Mouse (Mus musculus) kidney, postnatal 4 days (tissue): ENCODE results near the gene Fbxl8.
A peak's percentile ranks its signal among the peaks of the same experiment; 100 is the strongest.
"Not testable (repeated sequence)": the region's sequence is repeated elsewhere in the genome, so short reads cannot be mapped to it uniquely, and the experiment has no call there.

Source experiments
- DNase-seq, 2 experiments: peaks; one replicate each; pipeline ENCODE4 v3.0.0; 2021; ENCODE audit warnings: mixed read lengths in 2 of 2

Fbxl8 gene

GRCm38 (mm10) chr8:105285514-105285913, 21.1 kb downstream of the Fbxl8 start:
- DNase-seq = no peak

- no peak for DNase-seq
Observed at GRCm38 (mm10) chr8:105286907-105287306, 22.5 kb downstream of the Fbxl8 start.

DNA sequence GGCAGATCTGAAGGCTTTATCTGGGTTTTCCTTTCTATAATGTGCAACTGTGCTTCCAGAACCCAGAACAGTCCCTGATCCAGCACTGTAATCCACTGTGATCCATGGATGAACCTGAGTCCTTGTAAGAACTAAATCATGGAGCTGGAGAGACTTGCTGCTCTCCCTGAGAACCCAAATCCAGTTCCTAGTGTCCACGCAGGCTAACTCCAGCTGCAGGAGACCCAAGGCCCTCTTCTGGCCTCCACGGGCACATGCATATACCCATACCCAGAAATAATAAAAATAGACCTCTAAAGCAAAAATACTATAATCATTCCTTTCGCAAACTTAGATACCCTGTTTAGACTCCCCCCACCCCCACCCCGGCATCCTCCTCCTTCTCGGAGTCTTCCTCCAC, 23.8 kb downstream of the Fbxl8 start:
- no peak for DNase-seq

GRCm38 (mm10) chr8:105288958-105289732, 24.7 kb downstream of the Fbxl8 start:
- peak; percentile 96 to 97 for DNase-seq

DNA sequence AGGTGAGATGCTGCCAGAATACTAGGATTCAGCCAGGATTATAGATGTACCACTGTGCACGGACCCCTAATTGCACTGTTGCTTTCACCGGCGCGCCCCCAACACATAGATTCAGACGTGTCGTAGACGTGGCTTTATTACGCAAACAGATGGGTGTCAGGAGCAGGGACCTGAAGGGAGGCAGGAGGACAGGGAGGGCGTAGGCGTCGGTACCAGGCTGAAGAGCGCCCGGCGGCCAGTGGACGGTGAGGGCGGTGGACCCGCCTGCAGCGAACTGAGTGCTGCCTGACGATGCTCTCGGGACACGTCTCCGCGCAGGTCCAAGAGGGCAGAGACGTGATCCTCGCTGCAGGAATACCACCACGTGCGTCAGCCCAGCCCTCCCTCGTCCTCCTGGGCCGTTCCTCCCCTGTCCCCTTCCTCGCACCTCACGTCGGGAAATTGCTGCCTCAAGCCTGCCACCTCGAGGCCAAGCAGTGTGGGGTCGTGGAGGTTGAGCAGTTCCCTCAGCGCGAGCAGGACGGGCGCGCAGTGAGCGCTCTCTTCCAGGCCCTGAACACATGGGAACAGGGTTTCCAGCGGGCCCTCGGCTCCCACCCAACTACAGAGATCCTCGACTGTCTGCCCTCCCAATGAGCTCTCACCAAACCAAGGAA, 25.5 kb downstream of the Fbxl8 start, which contains the start of gene 4931428F04Rik:
TSS of gene 4931428F04Rik (minus strand) at position 60 of the 656 bp plus-strand sequence.
- peak; percentile 64 to 75 for DNase-seq

DNA sequence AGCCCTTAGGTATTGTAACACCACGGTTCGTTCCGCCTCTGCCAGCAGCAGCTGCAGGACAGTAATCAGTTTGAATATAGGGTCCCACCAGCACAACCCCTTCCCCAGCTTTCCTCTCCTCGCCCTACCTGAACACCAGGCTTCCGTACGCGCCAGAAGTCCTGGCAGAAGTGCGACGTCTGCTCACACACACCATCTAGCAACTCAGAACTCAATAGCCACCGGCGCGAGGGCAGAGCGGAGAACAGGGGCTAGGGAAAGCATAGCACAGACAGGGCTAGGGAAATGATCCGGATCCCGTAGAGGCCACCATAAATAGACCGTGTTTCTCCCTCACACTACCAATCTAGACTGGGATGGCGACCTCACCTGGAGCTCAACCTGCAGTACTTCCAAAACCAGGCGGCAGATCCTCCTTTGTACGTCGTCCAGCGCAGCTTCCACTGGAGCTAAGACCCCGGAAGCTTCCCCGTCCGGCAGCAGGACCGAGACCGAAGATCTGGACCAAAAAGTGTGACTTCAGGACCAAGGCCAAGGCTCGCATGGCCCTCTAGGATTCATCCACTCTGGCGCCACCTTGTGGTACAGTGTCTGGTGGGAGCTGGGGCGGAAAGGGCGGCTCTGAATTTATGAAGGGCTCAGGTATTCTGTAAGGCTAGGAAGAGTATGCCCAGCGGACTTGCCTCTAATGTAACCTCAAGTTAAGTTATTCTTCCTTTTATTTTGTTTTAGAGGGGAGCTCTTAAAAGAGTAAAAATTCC, 26.3 kb downstream of the Fbxl8 start:
- peak; percentile 98 to 99 for DNase-seq

DNA sequence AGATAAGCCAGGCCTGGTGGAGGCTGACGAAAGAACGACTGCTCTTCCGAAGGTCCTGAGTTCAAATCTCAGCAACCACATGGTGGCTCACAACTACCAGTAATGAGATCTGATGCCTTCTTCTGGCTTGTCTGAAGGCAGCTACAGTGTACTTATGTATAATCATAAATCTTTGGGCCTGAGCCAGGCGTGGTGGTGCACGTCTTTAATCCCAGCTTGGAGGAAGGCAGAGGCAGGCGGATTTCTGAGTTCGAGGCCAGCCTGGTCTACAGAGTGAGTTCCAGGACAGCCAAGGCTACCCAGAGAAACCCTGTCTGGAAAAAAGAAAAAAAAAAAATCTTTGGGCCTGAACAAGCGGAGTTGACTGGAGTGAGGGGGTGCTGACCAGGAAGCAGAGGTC, 26.9 kb downstream of the Fbxl8 start:
- DNase-seq = not testable (repeated sequence)

DNA sequence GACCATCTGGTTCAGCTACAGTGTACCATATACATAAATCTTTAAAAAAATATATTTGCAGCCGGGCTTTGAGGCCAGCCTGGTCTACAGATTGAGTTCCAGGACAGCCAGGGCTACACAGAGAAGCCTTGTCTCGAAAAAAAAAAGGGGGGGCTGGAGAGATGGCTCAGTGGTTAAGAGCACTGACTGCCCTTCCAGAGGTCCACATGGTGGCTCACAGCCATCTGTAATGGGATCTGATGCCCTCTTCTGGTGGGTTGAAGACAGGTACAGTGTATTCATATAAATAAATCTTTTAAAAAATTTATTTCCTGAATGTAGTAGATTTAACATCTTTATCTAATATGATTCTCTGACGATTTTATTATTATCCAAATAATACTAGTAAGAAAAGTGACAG, 27.4 kb downstream of the Fbxl8 start:
- DNase-seq = not testable (repeated sequence)

GRCm38 (mm10) chr8:105292471-105292870, 28.0 kb downstream of the Fbxl8 start:
- no peak for DNase-seq

- no peak for DNase-seq
Observed at GRCm38 (mm10) chr8:105293405-105293804, 29.0 kb downstream of the Fbxl8 start.

DNA sequence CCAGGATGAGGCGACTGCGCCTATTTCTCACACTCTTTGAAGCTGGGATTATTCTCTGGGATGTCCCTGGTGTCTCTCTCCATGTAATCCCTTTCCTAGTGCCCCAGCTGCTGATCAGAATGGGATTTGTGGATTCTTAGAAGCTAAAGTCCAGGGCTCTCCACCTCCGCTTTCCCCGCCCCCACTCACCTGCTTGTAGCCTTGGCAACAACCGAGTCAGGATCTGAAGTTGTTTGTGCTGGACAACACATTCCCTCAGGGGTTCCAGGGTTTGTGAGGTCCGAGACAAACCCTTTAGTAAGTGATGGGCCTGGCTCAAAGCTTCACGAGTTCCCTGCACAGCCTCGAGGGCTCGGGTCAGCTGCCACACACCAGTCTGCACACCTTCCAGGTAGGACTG, 30.3 kb downstream of the Fbxl8 start:
- no peak for DNase-seq

GRCm38 (mm10) chr8:105295256-105295655, 30.8 kb downstream of the Fbxl8 start:
- DNase-seq = no peak

GRCm38 (mm10) chr8:105295895-105296573, 31.6 kb downstream of the Fbxl8 start, which contains the start of gene Exoc3l:
TSS of gene Exoc3l (minus strand) at chr8:105296101.
- peak in 1 of 2 experiments; percentile 54 for DNase-seq

DNA sequence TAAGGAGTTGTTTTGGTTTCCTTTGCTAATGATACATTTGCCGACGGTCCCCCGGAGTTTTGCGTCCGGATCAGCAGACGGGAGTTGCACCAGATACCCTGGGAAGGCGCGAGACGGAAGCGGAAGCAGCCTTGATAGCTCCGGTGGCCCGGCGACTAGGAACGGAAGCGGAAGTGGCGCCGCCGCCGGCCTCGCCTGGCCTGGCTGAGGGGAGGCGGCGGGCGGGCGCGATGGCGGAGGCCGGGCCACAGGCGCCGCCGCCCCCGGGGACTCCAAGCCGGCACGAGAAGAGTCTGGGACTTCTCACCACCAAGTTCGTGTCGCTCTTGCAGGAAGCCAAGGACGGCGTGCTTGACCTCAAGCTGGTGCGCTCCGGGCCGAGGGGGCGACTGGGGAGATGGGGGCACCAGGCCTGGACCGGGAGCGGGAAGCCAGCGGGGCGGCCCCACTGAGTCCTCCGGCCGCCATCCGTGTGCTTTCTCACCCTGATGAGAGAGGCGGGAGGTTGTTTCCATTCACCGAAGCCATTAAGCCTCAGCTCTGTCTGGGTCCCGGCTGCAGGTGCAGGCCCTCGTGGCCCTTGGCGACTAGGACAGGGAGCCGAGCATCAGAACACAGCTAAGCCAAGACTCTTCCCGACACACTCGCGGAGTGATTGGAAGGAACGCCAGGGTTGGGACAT, 33.2 kb downstream of the Fbxl8 start, which contains the start of gene E2f4:
TSS of gene E2f4 (plus strand) at position 153 of the 682 bp plus-strand sequence.
- DNase-seq = peak; percentile 93 to 96

DNA sequence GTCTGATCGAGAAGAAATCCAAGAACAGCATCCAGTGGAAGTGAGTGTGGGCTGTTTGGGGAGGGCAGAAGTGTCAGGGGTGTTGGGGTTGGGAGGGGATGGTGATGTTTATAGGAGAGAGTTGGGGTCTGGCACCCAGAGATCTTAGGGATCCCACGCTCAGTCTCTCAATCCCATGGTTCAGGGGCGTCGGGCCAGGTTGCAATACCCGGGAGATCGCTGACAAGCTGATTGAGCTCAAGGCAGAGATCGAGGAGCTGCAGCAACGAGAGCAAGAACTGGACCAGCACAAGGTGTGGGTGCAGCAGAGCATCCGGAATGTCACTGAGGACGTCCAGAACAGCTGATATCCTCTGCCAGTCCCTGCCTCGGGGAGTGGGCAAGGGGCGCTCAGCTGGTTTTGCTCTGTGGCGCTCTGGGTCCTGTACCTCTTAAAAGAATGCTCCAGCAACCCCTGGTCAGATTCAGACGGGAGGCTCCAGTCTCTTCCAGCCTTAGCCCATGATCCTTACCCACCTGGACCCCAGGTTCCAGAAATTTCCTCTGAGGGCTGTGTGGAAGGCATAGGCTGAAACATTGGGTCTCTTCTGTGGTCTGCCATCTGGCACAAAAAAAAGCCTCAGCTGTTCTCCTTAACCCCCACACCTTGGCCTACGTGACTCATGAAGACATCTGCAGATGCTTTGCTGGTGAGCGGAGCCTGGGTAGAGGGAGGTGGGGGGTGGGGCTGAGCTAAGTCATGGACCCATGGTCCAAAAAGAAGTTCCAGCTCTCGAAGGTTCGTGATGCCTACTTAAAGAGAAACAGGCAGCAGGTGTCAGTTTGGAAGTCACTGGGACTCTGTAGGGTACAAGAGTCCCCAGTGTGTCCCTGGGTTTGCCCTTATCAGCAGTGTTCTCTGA, 34.2 kb downstream of the Fbxl8 start:
- no peak for DNase-seq

GRCm38 (mm10) chr8:105299962-105300361, 35.5 kb downstream of the Fbxl8 start:
- no peak for DNase-seq

DNA sequence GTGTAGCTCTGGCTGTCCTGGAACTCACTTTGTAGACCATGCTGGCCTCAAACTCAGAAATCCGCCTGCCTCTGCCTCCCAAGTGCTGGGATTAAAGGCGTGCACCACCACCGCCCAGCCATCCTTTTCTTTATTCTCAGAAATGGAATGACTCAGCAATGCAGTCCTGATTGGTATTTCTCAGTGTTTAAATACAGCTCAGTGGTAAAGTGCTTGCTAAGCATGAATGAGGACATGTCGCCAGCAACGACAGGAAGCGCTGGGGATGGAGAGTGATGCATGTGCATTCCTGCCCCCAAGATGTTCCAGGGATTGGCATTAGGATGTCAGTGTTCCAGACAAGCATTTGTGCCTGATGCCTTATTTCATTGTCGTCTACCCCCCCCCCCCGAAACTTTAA, 38.9 kb downstream of the Fbxl8 start:
- no peak for DNase-seq

- no peak for DNase-seq
Observed at GRCm38 (mm10) chr8:105303874-105304273, 39.4 kb downstream of the Fbxl8 start.

DNA sequence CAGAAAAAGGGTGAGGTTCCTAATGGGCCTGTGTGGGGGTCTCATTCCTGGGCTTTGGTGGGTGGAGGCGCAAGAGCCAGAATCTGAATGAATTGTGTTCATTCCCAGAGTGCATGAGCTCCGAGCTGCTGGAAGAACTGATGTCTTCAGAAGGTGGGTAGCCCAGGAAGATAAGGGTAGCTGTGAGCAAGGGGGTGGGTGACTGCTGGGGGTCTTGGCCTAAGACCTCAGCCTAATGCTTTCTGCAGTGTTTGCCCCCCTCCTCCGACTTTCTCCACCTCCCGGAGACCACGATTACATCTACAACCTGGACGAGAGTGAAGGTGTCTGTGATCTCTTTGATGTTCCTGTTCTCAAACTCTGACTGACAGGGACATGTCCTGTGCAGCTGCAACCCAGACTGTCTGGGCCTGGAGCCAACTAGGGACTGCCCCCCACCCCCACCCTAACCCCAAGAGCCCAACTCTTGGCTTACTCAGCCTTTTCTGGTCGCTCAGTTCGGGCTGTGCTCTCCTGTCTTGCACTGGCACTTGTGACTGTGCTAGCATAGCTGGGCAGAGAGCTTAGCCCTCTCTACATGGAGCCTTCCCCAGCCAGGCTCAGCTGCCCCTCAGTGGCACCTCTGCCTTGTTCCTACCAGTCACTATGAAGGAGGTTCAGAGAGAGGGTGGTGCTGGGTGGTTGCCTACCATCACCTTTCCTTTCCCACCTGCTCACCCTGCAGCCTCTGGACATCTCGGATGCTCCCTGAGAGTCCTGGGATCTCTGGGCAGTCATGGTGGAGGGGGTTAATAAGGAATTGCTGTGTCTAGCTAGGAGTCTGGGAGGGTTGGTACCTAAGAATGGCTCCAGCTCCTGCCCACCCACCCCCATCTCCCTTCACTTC, 40.1 kb downstream of the Fbxl8 start:
- DNase-seq = no peak
